Mouse (Mus musculus) kidney, adult 2 months (tissue): ENCODE results near the gene Ptgis.

Experiments
- CTCF ChIP-seq: fragments of 200-500 bp; conservative IDR thresholded peaks from 2 replicates; pipeline ENCODE4 v1.5.1; 2011; ENCODE audit warnings: low read depth, mild to moderate bottlenecking, control low read depth, low read length, moderate library complexity, mixed read lengths; ENCODE audit not compliant: insufficient read depth, insufficient read length
- POLR2A ChIP-seq: fragments of 200-500 bp; IDR thresholded peaks from one replicate; pipeline ENCODE4 v1.6.1; 2011; ENCODE audit warnings: low read depth, low read length, control low read depth

- TF ChIP-seq CTCF, result no peak
- TF ChIP-seq POLR2A, result no peak
These were observed 41.1 kb upstream of the Ptgis start for GRCm38 (mm10) chr2:167281461-167281860.
